Mouse (Mus musculus): ENCODE results near the gene Sell.
A peak's percentile ranks its signal among the peaks of the same experiment; 100 is the strongest.
"Not testable (repeated sequence)": the region's sequence is repeated elsewhere in the genome, so short reads cannot be mapped to it uniquely, and the experiment has no call there.

The Sell gene

DNA sequence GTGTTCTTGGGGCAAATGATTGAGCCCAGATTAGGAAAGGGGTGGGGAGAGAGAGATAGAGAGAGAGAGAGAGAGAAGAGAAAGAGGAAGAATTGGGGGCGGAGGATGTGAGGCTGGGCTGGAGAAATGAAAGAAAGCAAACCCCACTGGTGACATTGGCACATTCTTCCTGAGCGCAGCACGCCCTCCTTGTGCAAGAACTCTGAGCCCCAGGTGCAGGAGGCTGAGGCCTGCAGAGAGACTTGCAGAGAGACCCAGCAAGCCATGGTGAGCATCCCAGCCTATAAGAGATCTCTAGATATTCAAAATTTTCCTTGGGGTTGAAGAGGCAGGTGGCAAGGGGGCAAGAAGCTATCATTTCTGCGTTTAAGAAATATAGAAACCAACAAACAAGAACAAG, at the start of gene Sell:
Gene Sell (plus strand): TSS at position 58 of the 400 bp plus-strand sequence.
- peak; percentile 5 for DNase-seq

GRCm38 (mm10) chr1:164014616-164015015, 47.2 kb upstream of the Sell start:
- no peak for DNase-seq

- no peak for DNase-seq
These were observed 43.4 kb upstream of the Sell start for GRCm38 (mm10) chr1:164018221-164018896.

DNA sequence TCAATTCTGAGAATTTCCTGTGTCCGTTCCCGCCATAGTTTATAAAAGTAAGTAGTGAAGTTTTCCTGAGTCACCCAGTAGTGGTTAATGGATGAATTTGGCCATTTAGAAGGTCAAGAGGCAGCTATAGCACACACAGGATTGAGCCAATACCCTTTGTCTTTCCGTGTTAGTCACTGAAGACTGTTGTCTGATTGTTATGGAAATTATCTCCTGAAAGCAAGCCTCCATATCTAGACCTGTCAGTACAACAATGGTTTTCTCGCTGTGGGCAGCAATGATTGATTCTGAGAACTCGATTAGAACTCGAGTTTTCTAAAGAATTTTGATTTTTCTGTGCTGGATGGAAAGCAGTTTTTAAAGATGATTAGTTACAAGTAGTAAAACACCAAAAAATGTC, 42.0 kb upstream of the Sell start:
- no peak for DNase-seq

- DNase-seq: not testable (repeated sequence)
These were observed 41.0 kb upstream of the Sell start for GRCm38 (mm10) chr1:164020746-164021145.

GRCm38 (mm10) chr1:164022106-164022505, 39.7 kb upstream of the Sell start:
- DNase-seq: not testable (repeated sequence)

DNA sequence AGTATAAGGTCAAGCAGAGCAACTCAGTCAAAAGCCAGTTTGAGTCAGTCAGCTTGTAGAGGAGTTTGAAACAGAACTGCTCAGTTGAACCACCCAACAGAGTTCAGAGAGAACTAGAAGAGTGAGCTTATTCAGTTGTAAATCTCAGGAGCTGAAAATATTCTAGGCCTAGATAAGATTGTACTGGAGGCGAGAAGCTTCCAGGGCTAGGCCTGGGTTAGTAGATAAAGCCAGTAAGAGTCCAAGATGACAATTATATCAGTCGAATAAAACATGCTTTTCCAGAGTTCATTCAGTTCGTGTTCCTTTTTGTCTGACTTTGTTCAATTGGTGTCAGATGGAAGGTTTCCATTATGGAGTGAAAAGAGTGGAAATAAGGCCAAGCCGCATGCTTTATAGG, 36.1 kb upstream of the Sell start:
- DNase-seq: no peak

DNA sequence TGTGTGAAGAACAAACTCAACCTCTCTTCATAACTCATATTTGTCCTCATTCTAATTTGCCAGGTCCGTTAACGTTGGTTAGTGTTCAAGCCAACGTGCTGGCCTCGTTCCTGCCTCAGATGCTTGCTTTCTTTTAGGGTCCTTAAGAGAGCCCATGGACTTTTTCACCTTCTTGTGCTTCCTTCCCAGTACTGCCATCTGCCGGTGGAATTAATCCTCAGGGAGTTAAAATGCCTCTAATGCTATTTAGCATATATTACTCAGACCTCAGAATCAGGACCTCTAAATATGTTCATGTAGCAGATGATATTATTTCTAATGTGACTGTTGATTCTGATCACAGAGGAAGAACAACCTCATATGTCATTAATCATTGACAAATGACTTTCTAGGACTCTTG, 34.4 kb upstream of the Sell start:
- DNase-seq: peak; percentile 36

DNA sequence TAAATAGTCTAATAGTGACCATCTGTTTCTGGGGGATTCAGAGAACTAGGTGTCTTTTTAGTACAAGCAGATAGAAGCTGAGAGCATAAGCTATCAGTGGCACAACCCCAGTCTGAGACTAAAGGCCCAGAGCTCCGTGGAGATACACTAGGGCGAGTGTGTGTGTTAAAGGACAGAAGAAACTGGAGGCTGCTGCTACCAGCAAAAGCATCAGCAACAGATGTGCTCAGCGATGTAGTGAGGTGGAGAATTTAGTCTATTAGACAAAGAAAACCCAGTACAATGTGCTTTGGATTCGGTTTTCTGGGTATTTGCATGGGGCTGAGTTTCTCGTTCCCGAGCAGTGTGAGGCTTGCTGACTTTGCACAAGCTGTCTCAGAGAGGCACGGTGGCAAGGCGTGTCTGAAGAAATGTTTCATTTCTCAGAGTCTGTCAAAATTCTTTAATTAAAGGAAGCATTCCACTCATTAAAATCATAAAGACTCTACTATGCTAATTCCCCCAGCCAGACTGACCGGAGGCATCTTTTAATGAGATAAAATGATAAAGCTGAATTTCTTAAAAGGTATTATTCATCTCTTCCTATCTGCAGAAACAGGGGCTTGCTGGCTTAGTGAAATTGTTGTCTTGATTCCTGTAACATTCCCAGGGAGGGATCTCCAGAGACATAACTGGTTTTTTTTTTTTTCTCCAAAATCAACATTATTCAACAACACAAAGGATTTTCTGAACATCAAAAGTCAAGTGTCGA, 21.2 kb upstream of the Sell start:
- DNase-seq: no peak

GRCm38 (mm10) chr1:164043549-164043948, 18.2 kb upstream of the Sell start:
- DNase-seq: peak; percentile 27

DNA sequence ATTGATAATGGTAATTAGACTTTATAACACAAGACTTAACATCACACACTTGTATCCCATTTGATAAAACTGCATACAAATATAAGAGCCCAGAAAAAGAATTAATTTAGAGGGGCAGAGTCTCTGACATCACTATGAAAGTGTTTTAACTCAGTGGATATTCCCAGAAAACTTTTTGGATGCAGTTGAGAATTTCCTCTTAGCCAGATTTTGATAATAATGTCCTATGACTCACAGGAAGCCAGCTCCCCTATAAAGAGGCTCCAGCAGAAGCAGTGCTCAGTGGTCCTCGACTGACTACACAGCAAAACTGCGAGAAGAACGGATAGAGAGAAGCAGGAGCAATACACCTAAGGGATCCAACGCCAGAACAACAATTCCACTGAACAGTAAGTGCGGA, 13.8 kb upstream of the Sell start, which contains the start of gene Sele:
Gene Sele (plus strand): TSS at position 301 of the 400 bp plus-strand sequence.
- no peak for DNase-seq

- DNase-seq: no peak
These were observed 8.2 kb upstream of the Sell start for GRCm38 (mm10) chr1:164053561-164053960.

- no peak for DNase-seq
These were observed 7.0 kb upstream of the Sell start for GRCm38 (mm10) chr1:164054800-164055199.

- no peak for DNase-seq
These were observed 1.7 kb upstream of the Sell start for GRCm38 (mm10) chr1:164060071-164060470.

GRCm38 (mm10) chr1:164061278-164061677, 504 bp upstream of the Sell start:
- DNase-seq: peak; percentile 32

DNA sequence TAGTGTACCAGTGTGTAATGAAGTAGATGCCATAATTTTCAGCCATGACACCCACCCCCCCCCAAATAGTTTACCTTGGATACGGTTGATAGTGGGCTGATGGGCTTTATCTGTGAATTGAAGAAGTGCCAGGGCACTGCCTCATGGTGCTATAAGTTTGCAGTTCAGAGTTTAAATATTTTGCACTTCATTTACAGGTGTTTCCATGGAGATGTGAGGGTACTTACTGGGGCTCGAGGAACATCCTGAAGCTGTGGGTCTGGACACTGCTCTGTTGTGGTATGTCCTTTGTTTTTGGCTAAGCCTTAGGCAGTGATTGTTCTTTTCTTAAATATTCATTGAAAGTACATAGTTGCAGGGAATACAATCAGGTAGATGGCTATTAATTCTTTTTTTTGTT, 1.1 kb downstream of the Sell start:
- DNase-seq: no peak

DNA sequence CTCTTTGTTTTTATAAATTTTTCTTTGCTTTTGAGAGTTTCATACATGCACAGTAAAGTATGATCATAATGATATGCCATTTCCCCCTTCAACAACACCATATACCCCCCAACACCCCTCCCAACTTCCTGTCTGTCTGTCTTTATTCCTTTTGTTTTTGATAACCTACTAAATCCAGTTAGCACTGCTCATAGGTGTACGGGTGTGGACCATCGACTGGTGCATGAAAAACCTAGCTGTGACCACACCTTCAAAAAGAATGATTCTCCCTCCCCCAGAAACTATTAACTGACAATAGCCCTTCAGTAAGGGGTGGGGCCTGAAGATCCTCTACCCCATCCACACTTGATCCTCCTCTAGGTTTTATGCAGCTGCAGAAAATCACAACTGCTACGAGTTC, 2.0 kb downstream of the Sell start:
- no peak for DNase-seq

DNA sequence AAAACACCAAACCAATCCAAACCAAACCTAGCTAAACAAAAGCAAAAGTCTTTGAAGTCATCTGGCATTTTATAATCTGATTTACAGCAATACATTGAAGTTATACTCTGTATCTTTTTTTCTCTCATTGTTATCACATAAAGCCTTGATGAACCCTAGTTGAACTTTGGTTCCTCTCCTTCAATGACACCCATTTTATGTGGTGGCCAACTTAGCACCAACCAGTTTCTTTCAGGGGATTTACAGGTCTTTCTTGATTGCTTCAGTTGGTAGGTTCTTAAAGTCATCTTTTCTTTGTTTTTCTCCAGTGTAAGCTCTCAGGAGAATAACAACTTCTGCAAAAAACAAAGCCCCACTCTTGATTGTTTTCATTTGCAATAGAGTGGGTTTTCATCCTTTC, 7.5 kb downstream of the Sell start:
- DNase-seq: no peak

DNA sequence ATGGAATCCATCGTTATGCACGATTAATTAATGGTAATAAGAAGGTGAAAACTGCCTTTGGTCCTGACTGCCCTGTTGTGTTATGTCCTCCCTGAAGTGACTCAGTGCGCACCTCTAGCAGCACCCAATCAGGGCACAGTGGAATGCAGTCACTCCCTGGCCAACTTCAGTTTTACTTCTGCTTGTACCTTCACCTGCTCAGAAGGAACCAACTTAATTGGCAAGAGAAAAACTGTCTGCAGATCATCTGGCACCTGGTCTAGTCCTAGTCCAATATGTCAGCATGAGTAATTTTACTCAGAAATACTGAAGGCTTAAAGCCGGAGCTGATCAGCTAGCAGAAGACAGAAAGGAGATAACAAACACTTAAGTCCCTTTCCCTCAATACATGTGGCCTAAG, 8.7 kb downstream of the Sell start:
- no peak for DNase-seq

- no peak for DNase-seq
These were observed 9.3 kb downstream of the Sell start for GRCm38 (mm10) chr1:164071111-164071510.

GRCm38 (mm10) chr1:164072001-164072400, 10.2 kb downstream of the Sell start:
- DNase-seq: no peak

GRCm38 (mm10) chr1:164073091-164073490, 11.3 kb downstream of the Sell start:
- DNase-seq: no peak

GRCm38 (mm10) chr1:164073803-164074202, 12.0 kb downstream of the Sell start:
- DNase-seq: no peak

- DNase-seq: no peak
These were observed 12.9 kb downstream of the Sell start for GRCm38 (mm10) chr1:164074606-164075140.

Data from lung, postnatal 14 days (tissue).